ENCODE assay signal across 28 mouse cellular contexts in the genomic region with DNA sequence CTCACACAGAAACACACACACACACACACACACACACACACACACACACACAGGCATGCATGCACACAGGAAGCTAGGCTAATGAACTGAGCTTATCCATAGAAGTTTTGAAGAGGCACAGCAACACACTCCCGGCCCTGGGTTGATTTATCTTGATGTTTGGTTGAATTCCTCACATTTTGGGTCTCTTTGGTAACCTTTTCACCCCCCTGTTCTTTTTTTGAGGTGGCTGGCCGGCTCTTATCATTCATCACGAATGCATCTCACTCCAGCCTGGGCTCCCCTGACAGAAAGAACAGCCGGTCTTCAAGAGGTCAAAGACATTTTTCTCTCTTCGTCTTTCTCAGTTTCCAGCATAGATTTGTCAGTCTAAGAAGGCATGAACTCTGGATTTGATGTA.
DNase-seq lines count a peak whose midpoint lies in the region; ATAC-seq and TF ChIP-seq lines count a peak whose summit lies in the region.
"Had no signal": no experiment of that assay in that cellular context is flagged by ENCODE, and none has a peak within 500 bp of the region (broad histone marks: within the 10 kb centered on the region; RNA-seq: fewer than 3 reads in every experiment).

No protein-coding gene starts in this region.

- ATAC-seq in intestine, embryonic 14.5 days (replicated peaks; ENCODE audit: low FRiP score, low TSS enrichment, low read depth), result no peak
- ATAC-seq in intestine, postnatal 0 days, result no peak
- no peak for ATAC-seq in lung, postnatal 0 days
- ATAC-seq: CD4-positive, CD25-positive, alpha-beta regulatory T cell, adult 4 months; forebrain, embryonic 15.5 days; midbrain, embryonic 13.5 days had no signal

- no peak overlapping the region for H3K4me3 ChIP-seq in intestine, embryonic 14.5 days (ENCODE audit: low read depth, low read length)
- no peak overlapping the region for H3K4me3 ChIP-seq in intestine, postnatal 0 days (ENCODE audit: low read depth, low read length)
- no peak overlapping the region for H3K4me3 ChIP-seq in lung, postnatal 0 days (ENCODE audit: low read depth, low read length)
- H3K4me3 ChIP-seq: embryonic facial prominence, embryonic 12.5 days; forebrain, embryonic 10.5 days; forebrain, embryonic 15.5 days; gastrocnemius, adult 2 months; heart, embryonic 13.5 days; limb, embryonic 13.5 days; lung, embryonic 15.5 days; megakaryocyte, embryonic 14.5 days; midbrain, embryonic 13.5 days; stomach, embryonic 15.5 days had no signal

- TF ChIP-seq CTCF in intestine, postnatal 0 days (IDR thresholded peaks at IDR 0.05; ENCODE audit: low read depth), result no peak
- no peak for TF ChIP-seq CTCF in lung, postnatal 0 days (IDR thresholded peaks at IDR 0.05)

- 15% methylated on average over 5 of the region's 5 CpGs for WGBS in intestine, embryonic 14.5 days
- WGBS in intestine, postnatal 0 days, result 43% methylated on average over 5 of the region's 5 CpGs
- WGBS in lung, postnatal 0 days, result 18% methylated on average over 5 of the region's 5 CpGs

- TF ChIP-seq EP300 in lung, postnatal 0 days (IDR thresholded peaks at IDR 0.05), result no peak

- H3K9ac ChIP-seq in intestine, embryonic 14.5 days (ENCODE audit: low read length), result no peak overlapping the region
- no peak overlapping the region for H3K9ac ChIP-seq in intestine, postnatal 0 days (ENCODE audit: low read depth, low read length)
- no peak overlapping the region for H3K9ac ChIP-seq in lung, postnatal 0 days (replicated peaks; ENCODE audit: low read depth)
- H3K9ac ChIP-seq: embryonic facial prominence, embryonic 12.5 days; forebrain, embryonic 15.5 days; heart, embryonic 13.5 days; hindbrain, embryonic 14.5 days; limb, embryonic 13.5 days; lung, embryonic 15.5 days; midbrain, embryonic 13.5 days; stomach, embryonic 15.5 days had no signal

- H3K4me2 ChIP-seq in intestine, embryonic 14.5 days (ENCODE audit: low read length), result no peak overlapping the region
- H3K4me2 ChIP-seq in intestine, postnatal 0 days (replicated peaks; ENCODE audit: low read depth), result no peak overlapping the region
- H3K4me2 ChIP-seq in lung, postnatal 0 days (replicated peaks; ENCODE audit: low read depth, low read length), result no peak overlapping the region
- H3K4me2 ChIP-seq: embryonic facial prominence, embryonic 12.5 days; forebrain, embryonic 15.5 days; heart, embryonic 13.5 days; hindbrain, embryonic 14.5 days; limb, embryonic 13.5 days; liver, embryonic 11.5 days; lung, embryonic 15.5 days; midbrain, embryonic 13.5 days; stomach, embryonic 15.5 days had no signal

- no peaks in the 10 kb centered on the region for H3K9me3 ChIP-seq in intestine, embryonic 14.5 days (ENCODE audit: control insufficient read depth, low read length)
- no peaks in the 10 kb centered on the region for H3K9me3 ChIP-seq in intestine, postnatal 0 days (ENCODE audit: control insufficient read depth)
- H3K9me3 ChIP-seq in lung, postnatal 0 days (ENCODE audit: low read length), result no peaks in the 10 kb centered on the region
- H3K9me3 ChIP-seq: embryonic facial prominence, embryonic 12.5 days; forebrain, embryonic 10.5 days; forebrain, embryonic 15.5 days; heart, embryonic 13.5 days; limb, embryonic 13.5 days; lung, embryonic 15.5 days; midbrain, embryonic 13.5 days; stomach, embryonic 15.5 days had no signal

- H3K27me3 ChIP-seq in intestine, embryonic 14.5 days (replicated peaks; ENCODE audit: control insufficient read depth, insufficient read depth, low read length), result no peaks in the 10 kb centered on the region
- no peaks in the 10 kb centered on the region for H3K27me3 ChIP-seq in intestine, postnatal 0 days (replicated peaks; ENCODE audit: control insufficient read depth, insufficient read depth, low read length)
- no peaks in the 10 kb centered on the region for H3K27me3 ChIP-seq in lung, postnatal 0 days (replicated peaks; ENCODE audit: insufficient read depth, low read length)
- H3K27me3 ChIP-seq: embryonic facial prominence, embryonic 12.5 days; lung, embryonic 15.5 days; megakaryocyte, embryonic 14.5 days; stomach, embryonic 15.5 days had no signal

- DNase-seq in intestine, embryonic 14.5 days (ENCODE audit: low spot score), result peak; percentile 48
- DNase-seq in lung, postnatal 10 days, result peak; percentile 13
- no peak for DNase-seq in lung, postnatal 0 days (ENCODE audit: low spot score)
- DNase-seq in kidney, postnatal 14 days, result peak; percentile 43
- no peak for DNase-seq in layer of hippocampus, adult 9-10 months (ENCODE audit: low spot score)
- no peak for DNase-seq in adrenal gland, postnatal 4 days (ENCODE audit: low spot score in 2 of 2)
- DNase-seq: adrenal gland, postnatal 14 days; cerebellum, adult 11-12 months; cerebellum, adult 9-11 months; gastrocnemius, adult 2 months; gastrocnemius, postnatal 36 days; heart, postnatal 10 days; layer of hippocampus, adult 9-11 months; lung, postnatal 4 days; right cerebral cortex, postnatal 25 days had no signal

- H3K27ac ChIP-seq in intestine, embryonic 14.5 days (ENCODE audit: low read depth), result no peak overlapping the region
- no peak overlapping the region for H3K27ac ChIP-seq in intestine, postnatal 0 days (ENCODE audit: low read depth, low read length)
- no peak overlapping the region for H3K27ac ChIP-seq in lung, postnatal 0 days (ENCODE audit: low read length)
- H3K27ac ChIP-seq: embryonic facial prominence, embryonic 12.5 days; forebrain, embryonic 10.5 days; forebrain, embryonic 15.5 days; gastrocnemius, adult 2 months; heart, embryonic 13.5 days; hindbrain, embryonic 14.5 days; limb, embryonic 13.5 days; lung, embryonic 15.5 days; midbrain, embryonic 13.5 days; stomach, embryonic 15.5 days had no signal

- H3K4me1 ChIP-seq in intestine, embryonic 14.5 days (replicated peaks; ENCODE audit: control insufficient read depth, insufficient read depth, low read length), result peaks cover 8% of the 10 kb centered on the region
- peaks cover 7% of the 10 kb centered on the region for H3K4me1 ChIP-seq in intestine, postnatal 0 days (replicated peaks; ENCODE audit: control insufficient read depth, insufficient read depth, low read length)
- H3K4me1 ChIP-seq in lung, postnatal 0 days (ENCODE audit: insufficient read depth, low read depth, low read length), result peaks cover 8% of the 10 kb centered on the region; the same call in 1 of the 2 replicates
- H3K4me1 ChIP-seq: megakaryocyte, embryonic 14.5 days had no signal

- no peaks in the 10 kb centered on the region for H3K36me3 ChIP-seq in intestine, embryonic 14.5 days (ENCODE audit: control insufficient read depth, insufficient read depth, low read length)
- no peaks in the 10 kb centered on the region for H3K36me3 ChIP-seq in intestine, postnatal 0 days (ENCODE audit: control insufficient read depth, insufficient read depth)
- H3K36me3 ChIP-seq in lung, postnatal 0 days (ENCODE audit: insufficient read depth, low read length), result no peaks in the 10 kb centered on the region
- H3K36me3 ChIP-seq: embryonic facial prominence, embryonic 12.5 days; forebrain, embryonic 10.5 days; forebrain, embryonic 15.5 days; heart, embryonic 13.5 days; limb, embryonic 13.5 days; lung, embryonic 15.5 days; midbrain, embryonic 13.5 days; stomach, embryonic 15.5 days had no signal

Comparison
In these comparisons a context has a peak if more than half of its experiments do, and no peak if none do; other contexts are left out.
1. DNase-seq: peak in intestine, embryonic 14.5 days (single experiment), lung, postnatal 10 days (single experiment) and kidney, postnatal 14 days (single experiment); none in lung, postnatal 0 days (single experiment), layer of hippocampus, adult 9-10 months (single experiment) and adrenal gland, postnatal 4 days (0 of 2).